Mouse (Mus musculus): ENCODE measurements around the gene Pcid2. TPM values are rescaled to one million over a fixed set of nuclear protein-coding genes. Genes with fewer than 3 reads are reported as not detected.

Gene Pcid2
- 9.2 and 9.7 TPM in 2 replicates for polyA plus RNA-seq (2012; rRNA removed)

DNA sequence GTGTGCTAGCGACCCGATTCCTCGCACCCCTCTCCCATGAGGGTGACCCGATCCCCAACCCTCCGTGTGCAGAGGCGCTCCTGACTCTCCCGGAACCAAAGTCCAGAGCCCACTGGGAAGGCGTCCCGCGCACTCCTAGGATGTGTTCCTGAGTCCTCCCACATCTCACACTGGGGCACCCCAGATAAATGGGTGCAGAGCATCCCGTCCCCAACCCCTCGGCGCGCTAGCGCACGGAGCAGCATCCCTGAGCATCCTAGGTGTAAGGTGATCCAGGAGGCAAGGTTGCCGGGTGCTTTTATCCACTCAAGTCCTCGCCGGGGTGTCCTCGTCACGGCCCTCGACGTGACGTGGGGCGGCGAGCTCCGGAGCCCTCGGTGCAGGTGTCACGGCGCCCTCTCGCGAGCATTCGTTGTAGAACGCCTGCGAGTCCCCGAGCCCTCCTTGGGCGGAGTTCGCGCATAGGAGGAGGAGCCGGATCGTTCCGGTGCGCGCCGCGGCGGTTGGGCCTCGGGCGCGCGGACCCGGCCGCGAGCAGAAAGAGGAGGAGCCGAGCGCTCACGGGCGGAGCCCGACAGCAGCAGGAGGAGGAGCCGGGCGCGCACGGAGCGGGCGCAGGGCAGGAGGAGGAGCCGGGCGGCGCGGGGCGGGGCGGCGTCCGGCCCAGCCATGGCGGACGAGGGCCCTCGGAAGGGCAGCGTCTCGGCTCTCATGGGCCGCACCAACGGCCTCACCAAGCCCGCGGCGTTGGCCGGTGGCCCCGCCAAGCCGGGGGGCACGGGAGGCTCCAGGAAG is at the start of gene Pcid2, which contains the start of gene Cul4a:
TSS of gene Pcid2 (minus strand) at position 373 of the 795 bp plus-strand sequence.
TSS of gene Cul4a (plus strand) at position 535 of the 795 bp plus-strand sequence.

GRCm38 (mm10) chr8:13060441-13061150 is 44.7 kb downstream of the Pcid2 start, which contains the start of gene Proz:
Proz (plus strand) TSS chr8:13060914.

GRCm38 (mm10) chr8:13037015-13037414 is 68.2 kb downstream of the Pcid2 start, which contains the start of gene F10:
F10 (plus strand) TSS chr8:13037308.

Other genes with a start within 250 kb of the Pcid2 start
- 6.8 and 9.5 TPM in 2 replicates for gene Mcf2l, start 231.7 kb downstream of the Pcid2 start, polyA plus RNA-seq (2012; rRNA removed)
- 0.15 and 0.61 TPM in 2 replicates for gene F7, start 79.4 kb downstream of the Pcid2 start, polyA plus RNA-seq (2012; rRNA removed)
- gene F10, start 68.2 kb downstream of the Pcid2 start, polyA plus RNA-seq (2012; rRNA removed) = 0.09 and 0.61 TPM in 2 replicates
- 3.0 and 4.2 TPM in 2 replicates for gene Proz, start 44.5 kb downstream of the Pcid2 start, polyA plus RNA-seq (2012; rRNA removed)
- gene Cul4a, start 162 bp upstream of the Pcid2 start, polyA plus RNA-seq (2012; rRNA removed) = 23.8 and 27.4 TPM in 2 replicates
- 148 and 156 TPM in 2 replicates for gene Lamp1, start 53.7 kb upstream of the Pcid2 start, polyA plus RNA-seq (2012; rRNA removed)
- gene Grtp1, start 95.2 kb upstream of the Pcid2 start, polyA plus RNA-seq (2012; rRNA removed) = 11.9 and 12.2 TPM in 2 replicates
- 0.37 and 0.47 TPM in 2 replicates for gene Adprhl1, start 148.7 kb upstream of the Pcid2 start, polyA plus RNA-seq (2012; rRNA removed)
- gene Dcun1d2, start 182.7 kb upstream of the Pcid2 start, polyA plus RNA-seq (2012; rRNA removed) = 8.1 and 8.3 TPM in 2 replicates
- gene Tmco3, start 182.7 kb upstream of the Pcid2 start, polyA plus RNA-seq (2012; rRNA removed) = 27.8 and 32.6 TPM in 2 replicates
- gene Tfdp1, start 233.3 kb upstream of the Pcid2 start, polyA plus RNA-seq (2012; rRNA removed) = 8.0 and 11.2 TPM in 2 replicates